Mouse (Mus musculus): ENCODE measurements around the gene Lrrc74a.
A peak's percentile ranks its signal among the peaks of the same experiment; 100 is the strongest.

The Lrrc74a gene

GRCm38 (mm10) chr12:86716962-86717361, 17.2 kb upstream of the Lrrc74a start:
- DNase-seq (ENCODE audit: extremely low read depth, low read depth, low spot score): no peak

GRCm38 (mm10) chr12:86719961-86720639, 14.1 kb upstream of the Lrrc74a start:
- no peak for DNase-seq (ENCODE audit: extremely low read depth, low read depth, low spot score)

GRCm38 (mm10) chr12:86721453-86721852, 12.7 kb upstream of the Lrrc74a start:
- peak; percentile 70 for DNase-seq (ENCODE audit: extremely low read depth, low read depth, low spot score)

GRCm38 (mm10) chr12:86724300-86724699, 9.9 kb upstream of the Lrrc74a start:
- no peak for DNase-seq (ENCODE audit: extremely low read depth, low read depth, low spot score)

- no peak for DNase-seq (ENCODE audit: extremely low read depth, low read depth, low spot score)
Observed at GRCm38 (mm10) chr12:86725706-86726105, 8.5 kb upstream of the Lrrc74a start.

GRCm38 (mm10) chr12:86726120-86726640, 8.0 kb upstream of the Lrrc74a start, which contains the start of gene Angel1:
Angel1 (minus strand) TSS chr12:86726460.
- DNase-seq (ENCODE audit: extremely low read depth, low read depth, low spot score): peak; percentile 45

GRCm38 (mm10) chr12:86761036-86761435, 26.9 kb downstream of the Lrrc74a start:
- DNase-seq (ENCODE audit: extremely low read depth, low read depth, low spot score): no peak

- DNase-seq (ENCODE audit: extremely low read depth, low read depth, low spot score): no peak
Observed at GRCm38 (mm10) chr12:86764060-86764459, 29.9 kb downstream of the Lrrc74a start.

- no peak for DNase-seq (ENCODE audit: extremely low read depth, low read depth, low spot score)
Observed at GRCm38 (mm10) chr12:86766467-86766866, 32.3 kb downstream of the Lrrc74a start.

GRCm38 (mm10) chr12:86767868-86768631, 33.9 kb downstream of the Lrrc74a start:
- no peak for DNase-seq (ENCODE audit: extremely low read depth, low read depth, low spot score)

- no peak for DNase-seq (ENCODE audit: extremely low read depth, low read depth, low spot score)
Observed at GRCm38 (mm10) chr12:86768986-86769580, 34.9 kb downstream of the Lrrc74a start.

- no peak for DNase-seq (ENCODE audit: extremely low read depth, low read depth, low spot score)
Observed at GRCm38 (mm10) chr12:86769819-86770218, 35.6 kb downstream of the Lrrc74a start.

GRCm38 (mm10) chr12:86770261-86770670, 36.1 kb downstream of the Lrrc74a start:
- DNase-seq (ENCODE audit: extremely low read depth, low read depth, low spot score): peak; percentile 96

- no peak for DNase-seq (ENCODE audit: extremely low read depth, low read depth, low spot score)
Observed at GRCm38 (mm10) chr12:86770927-86771326, 36.8 kb downstream of the Lrrc74a start.

GRCm38 (mm10) chr12:86771823-86772427, 37.8 kb downstream of the Lrrc74a start:
- no peak for DNase-seq (ENCODE audit: extremely low read depth, low read depth, low spot score)

GRCm38 (mm10) chr12:86772551-86772950, 38.4 kb downstream of the Lrrc74a start:
- no peak for DNase-seq (ENCODE audit: extremely low read depth, low read depth, low spot score)

- no peak for DNase-seq (ENCODE audit: extremely low read depth, low read depth, low spot score)
Observed at GRCm38 (mm10) chr12:86775561-86776280, 41.6 kb downstream of the Lrrc74a start.

- no peak for DNase-seq (ENCODE audit: extremely low read depth, low read depth, low spot score)
Observed at GRCm38 (mm10) chr12:86776341-86776860, 42.2 kb downstream of the Lrrc74a start.

- no peak for DNase-seq (ENCODE audit: extremely low read depth, low read depth, low spot score)
Observed at GRCm38 (mm10) chr12:86778531-86778930, 44.4 kb downstream of the Lrrc74a start.
